Mouse (Mus musculus): Measurements from ENCODE around the gene Hist3h2ba. TPM values are rescaled to one million over a fixed set of nuclear protein-coding genes. Genes with fewer than 3 reads are reported as not detected.
A peak's percentile ranks its signal among the peaks of the same experiment; 100 is the strongest.

Gene Hist3h2ba
- total and polyA plus RNA-seq, 3 experiments, result 0.21 to 48.2 TPM; not detected in 1

- TF ChIP-seq POLR2A (IDR thresholded peaks at IDR 0.05; ENCODE audit: control insufficient read depth in 1 of 2, insufficient read depth in 1 of 2, low read depth in 1 of 2, low read length in 2 of 2, poor library complexity in 1 of 2) (0 out of 4 replicates have a peak, but pooled peaks of 1 of the 2 experiments have one; percentile 34), EP300 (IDR thresholded peaks at IDR 0.05; ENCODE audit: low read depth in 1 of 2, low read length in 2 of 2) (no peak)
These were observed 17.1 kb upstream of the Hist3h2ba start (continued) for GRCm38 (mm10) chr11:58931576-58931975.

GRCm38 (mm10) chr11:58937909-58938308 lies 10.8 kb upstream of the Hist3h2ba start:
- H3K27me3 ChIP-seq (ENCODE audit: control insufficient read depth in 1 of 2, insufficient read depth in 2 of 2, low read length in 2 of 2), result no peaks in the 10 kb centered on the region
- peaks cover 17% of the 10 kb centered on the region for H3K79me2 ChIP-seq (ENCODE audit: control insufficient read depth, insufficient read depth, low read length, poor library complexity)
- peak overlapping the region; percentile 84 to 89 for H3K4me3 ChIP-seq (ENCODE audit: control insufficient read depth in 1 of 2, insufficient read depth in 1 of 2, low read depth in 2 of 2, low read length in 2 of 2)
- peak; percentile 65 for TF ChIP-seq GATA1 (IDR thresholded peaks at IDR 0.05; ENCODE audit: low read depth, low read length)
- peak; percentile 79 for TF ChIP-seq NRF1 (IDR thresholded peaks at IDR 0.05; ENCODE audit: insufficient read depth, low read depth, low read length, poor library complexity, severe bottlenecking)
- TF ChIP-seq RAD21 (IDR thresholded peaks at IDR 0.05; ENCODE audit: low read depth, low read length), result no peak
- TF ChIP-seq EP300 (IDR thresholded peaks at IDR 0.05; ENCODE audit: low read depth in 1 of 2, low read length in 2 of 2), result no peak
- no peak for TF ChIP-seq SMC3 (IDR thresholded peaks at IDR 0.05; ENCODE audit: low read depth, low read length)
- TF ChIP-seq TCF12 (IDR thresholded peaks at IDR 0.05; ENCODE audit: low read depth, low read length), result no peak
- TF ChIP-seq POLR2AphosphoS5 (IDR thresholded peaks at IDR 0.05; ENCODE audit: borderline replicate concordance, low read depth, low read length), result no peak
- H3K9ac ChIP-seq (ENCODE audit: control insufficient read depth, low read depth, low read length, poor library complexity, severe bottlenecking), result peak overlapping the region; percentile 90
- peaks cover 3 to 8% of the 10 kb centered on the region in 2 experiments for H3K36me3 ChIP-seq (ENCODE audit: control insufficient read depth in 1 of 2, insufficient read depth in 2 of 2, low read length in 2 of 2)
- no peaks in the 10 kb centered on the region for H3K9me3 ChIP-seq (replicated peaks; ENCODE audit: insufficient read depth, low read length)
- peak; percentile 66 for DNase-seq (ENCODE audit: low read depth, low spot score)
- H3K4me1 ChIP-seq (ENCODE audit: control insufficient read depth in 1 of 2, insufficient read depth in 2 of 2, low read length in 2 of 2), result peaks cover 2 to 16% of the 10 kb centered on the region in 2 experiments; a peak in 3 of 4 replicates
- no peak overlapping the region for H3K27ac ChIP-seq (ENCODE audit: control insufficient read depth, low read depth, low read length)

DNA sequence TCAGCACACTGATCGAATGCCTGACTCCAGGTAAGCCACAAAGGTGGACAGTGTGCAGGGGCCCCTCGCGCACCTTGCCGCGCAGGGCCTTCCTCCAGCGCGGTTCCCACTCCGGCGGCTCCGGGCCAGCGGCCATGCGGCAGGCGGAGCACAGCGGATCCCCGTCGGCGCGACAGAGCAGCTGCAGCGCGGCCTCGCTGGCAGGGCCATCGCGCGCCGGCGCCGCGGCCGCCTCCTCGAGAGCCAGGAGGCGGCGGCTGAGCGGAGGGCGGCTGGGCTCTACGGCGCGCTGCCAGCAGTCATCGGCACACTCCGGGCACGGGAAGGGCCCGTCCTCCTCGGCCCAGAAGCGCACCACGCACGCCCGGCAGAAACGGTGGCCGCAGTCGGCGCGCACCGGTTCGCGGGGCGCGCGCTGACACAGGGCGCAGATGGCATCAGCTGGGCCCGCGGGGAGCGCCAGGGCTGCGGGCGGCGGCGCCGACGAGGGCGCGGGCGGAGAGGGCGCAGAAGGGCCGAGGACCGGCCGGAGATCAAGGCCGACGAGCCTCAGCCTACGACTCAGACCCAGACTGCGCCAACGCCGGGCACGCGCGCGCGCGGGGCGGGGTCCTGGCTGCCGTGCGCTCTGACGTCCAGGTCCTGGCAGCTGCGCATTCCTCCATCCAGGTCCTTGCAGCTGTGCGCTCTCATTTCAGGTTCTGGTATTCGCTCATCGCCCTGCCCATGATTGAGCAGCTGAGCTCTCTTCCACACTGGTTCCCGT lies 10.2 kb upstream of the Hist3h2ba start, which contains the start of gene Rnf187:
Gene Rnf187, minus strand, starts transcription at position 595 of the 766 bp plus-strand sequence.
- Histone ChIP-seq H3K4me1 (ENCODE audit: control insufficient read depth in 1 of 2, insufficient read depth in 2 of 2, low read length in 2 of 2) (peaks cover 2 to 16% of the 10 kb centered on the region in 2 experiments; a peak in 3 of 4 replicates), H3K9ac (ENCODE audit: control insufficient read depth, low read depth, low read length, poor library complexity, severe bottlenecking) (peak within 1 kb of the TSS; percentile 90), H3K27ac (ENCODE audit: control insufficient read depth, low read depth, low read length) (peak within 1 kb of the TSS; percentile 34), H3K27me3 (ENCODE audit: control insufficient read depth in 1 of 2, insufficient read depth in 2 of 2, low read length in 2 of 2) (no peaks in the 10 kb centered on the region), H3K9me3 (replicated peaks; ENCODE audit: insufficient read depth, low read length) (no peaks in the 10 kb centered on the region), H3K79me2 (ENCODE audit: control insufficient read depth, insufficient read depth, low read length, poor library complexity) (peaks cover 17% of the 10 kb centered on the region), H3K4me3 (ENCODE audit: control insufficient read depth in 1 of 2, insufficient read depth in 1 of 2, low read depth in 2 of 2, low read length in 2 of 2) (peak within 1 kb of the TSS; percentile 84 to 89), H3K36me3 (ENCODE audit: control insufficient read depth in 1 of 2, insufficient read depth in 2 of 2, low read length in 2 of 2) (peaks cover 3 to 8% of the 10 kb centered on the region in 2 experiments)
- peak; percentile 96 for DNase-seq (ENCODE audit: low read depth, low spot score)
- TF ChIP-seq MAFK (IDR thresholded peaks at IDR 0.05; ENCODE audit: borderline replicate concordance, low read depth, low read length) (no peak), MEF2A (IDR thresholded peaks at IDR 0.05; ENCODE audit: extremely low read depth, insufficient replicate concordance, low read depth, low read length, poor library complexity, severe bottlenecking) (no peak), CTCF (IDR thresholded peaks at IDR 0.05 in 2 of 3, conservative IDR thresholded peaks at IDR 0.05 in 1 of 3; ENCODE audit: control insufficient read depth in 1 of 3, insufficient read depth in 1 of 3, low read depth in 2 of 3, low read length in 3 of 3, poor library complexity in 1 of 3, severe bottlenecking in 1 of 3) (no peak), TBP (IDR thresholded peaks at IDR 0.05; ENCODE audit: low read depth, low read length) (peak; percentile 79), MXI1 (IDR thresholded peaks at IDR 0.05; ENCODE audit: low read depth, low read length) (peak; percentile 62), POLR2AphosphoS2 (IDR thresholded peaks at IDR 0.05; ENCODE audit: low read length) (peak; percentile 79; the same call in 1 of the 2 replicates), GATA1 (IDR thresholded peaks at IDR 0.05; ENCODE audit: low read depth, low read length) (peak; percentile 14; the same call in 1 of the 2 replicates), TAL1 (IDR thresholded peaks at IDR 0.05; ENCODE audit: low read length) (no peak), E2F4 (IDR thresholded peaks at IDR 0.05; ENCODE audit: borderline replicate concordance, low read depth, low read length) (no peak), ZKSCAN1 (IDR thresholded peaks at IDR 0.05; ENCODE audit: low read depth, low read length) (no peak), POLR2AphosphoS5 (IDR thresholded peaks at IDR 0.05; ENCODE audit: borderline replicate concordance, low read depth, low read length) (no peak), SIN3A (IDR thresholded peaks at IDR 0.05; ENCODE audit: low read length) (peak; percentile 91), NRF1 (IDR thresholded peaks at IDR 0.05; ENCODE audit: insufficient read depth, low read depth, low read length, poor library complexity, severe bottlenecking) (peak; percentile 73), NELFE (IDR thresholded peaks at IDR 0.05; ENCODE audit: low read depth, low read length) (peak; percentile 97), RCOR1 (IDR thresholded peaks at IDR 0.05; ENCODE audit: low read depth, low read length) (no peak), ZMIZ1 (IDR thresholded peaks at IDR 0.05; ENCODE audit: low read depth, low read length) (peak; percentile 90), ZNF384 (IDR thresholded peaks at IDR 0.05; ENCODE audit: low read depth, low read length) (no peak), POLR2A (IDR thresholded peaks at IDR 0.05; ENCODE audit: control insufficient read depth in 1 of 2, insufficient read depth in 1 of 2, low read depth in 1 of 2, low read length in 2 of 2, poor library complexity in 1 of 2) (peak; percentile 92 to 93), TCF12 (IDR thresholded peaks at IDR 0.05; ENCODE audit: low read depth, low read length) (peak; percentile 75), MAZ (IDR thresholded peaks at IDR 0.05; ENCODE audit: low read depth, low read length) (peak; percentile 31; the same call in 1 of the 2 replicates), USF1 (IDR thresholded peaks at IDR 0.05; ENCODE audit: low read depth, low read length) (no peak), ETS1 (IDR thresholded peaks at IDR 0.05; ENCODE audit: low read depth, low read length) (peak; percentile 24; the same call in 1 of the 2 replicates), HCFC1 (IDR thresholded peaks at IDR 0.05; ENCODE audit: low read depth, low read length) (peak; percentile 84)

Data from MEL (cell line).